Mouse (Mus musculus): Measurements from ENCODE around the gene Fam124b.

The Fam124b gene

GRCm38 (mm10) chr1:80177651-80178382 is 40.5 kb downstream of the Fam124b start:
- in situ Hi-C loops (cut with MboI, MseI): no loop called here

- in situ Hi-C loops (cut with MboI, MseI): no loop called here
Observed at GRCm38 (mm10) chr1:80167706-80168105, 50.6 kb downstream of the Fam124b start.

DNA sequence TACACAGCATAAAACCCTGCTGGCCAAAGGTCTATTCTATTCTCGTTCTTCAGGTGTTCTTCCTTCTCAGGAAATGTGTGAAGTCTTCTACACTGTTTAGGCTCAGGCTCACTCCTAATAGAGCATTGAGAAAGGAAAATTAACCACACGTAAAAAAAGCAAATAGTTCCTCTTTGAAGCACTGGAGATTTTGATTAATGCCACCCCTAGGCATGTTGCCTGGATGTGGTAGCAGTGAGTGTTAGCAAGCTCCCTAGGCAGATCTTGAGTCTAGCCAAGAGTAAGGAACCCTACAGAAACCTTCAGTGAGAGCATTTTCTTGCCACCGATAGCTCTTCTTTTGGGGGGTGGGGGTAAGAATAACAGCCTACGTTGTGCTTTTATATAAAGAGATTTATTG is 51.7 kb downstream of the Fam124b start:
- in situ Hi-C loops (cut with MboI, MseI): no loop called here

DNA sequence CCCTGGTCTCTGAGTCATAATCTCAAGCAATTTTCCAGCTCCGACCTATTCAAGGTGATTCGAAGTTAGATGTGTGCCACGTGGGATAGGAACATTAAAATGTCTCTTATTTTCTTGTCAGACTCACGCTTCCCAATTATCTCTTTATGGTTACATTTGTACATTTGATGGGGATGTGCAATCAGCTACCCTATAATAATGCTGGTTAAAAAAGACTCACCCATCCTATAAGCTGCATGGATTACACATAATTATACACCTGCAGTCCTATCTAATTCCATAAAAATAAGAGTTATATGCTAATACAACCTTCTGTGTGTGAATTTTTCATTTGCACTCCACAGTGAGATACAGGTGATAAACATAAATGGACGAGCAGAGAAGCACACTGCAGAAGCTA is 52.9 kb downstream of the Fam124b start:
- in situ Hi-C loops (cut with MboI, MseI): no loop called here

- in situ Hi-C loops (cut with MboI, MseI): no loop called here
Observed at GRCm38 (mm10) chr1:80162943-80163342, 55.3 kb downstream of the Fam124b start.

DNA sequence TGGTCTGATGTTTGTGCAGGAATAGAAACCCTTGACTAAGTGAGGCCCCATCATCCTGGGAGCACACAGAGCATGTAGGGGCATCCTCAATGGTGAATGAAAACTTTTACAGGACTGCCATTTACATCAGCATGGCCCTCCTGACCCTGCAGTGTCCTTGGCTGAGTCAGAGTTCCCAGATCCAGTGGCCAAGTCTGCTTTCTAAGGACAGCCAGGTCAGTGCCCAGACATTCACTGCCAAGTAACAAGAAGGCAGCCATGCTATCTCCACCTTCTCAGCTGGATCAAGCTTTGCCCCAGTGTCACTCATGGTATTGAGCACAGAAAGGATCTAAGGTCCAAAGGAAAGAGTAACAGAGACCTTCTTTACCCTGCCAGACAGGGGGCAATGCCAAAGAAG is 58.7 kb downstream of the Fam124b start:
- in situ Hi-C loops (cut with MboI, MseI): no loop called here

GRCm38 (mm10) chr1:80154902-80155301 is 63.4 kb downstream of the Fam124b start:
- in situ Hi-C loops (cut with MboI, MseI): no loop called here

- in situ Hi-C loops (cut with MboI, MseI): no loop called here
Observed at GRCm38 (mm10) chr1:80153125-80153716, 65.1 kb downstream of the Fam124b start.

DNA sequence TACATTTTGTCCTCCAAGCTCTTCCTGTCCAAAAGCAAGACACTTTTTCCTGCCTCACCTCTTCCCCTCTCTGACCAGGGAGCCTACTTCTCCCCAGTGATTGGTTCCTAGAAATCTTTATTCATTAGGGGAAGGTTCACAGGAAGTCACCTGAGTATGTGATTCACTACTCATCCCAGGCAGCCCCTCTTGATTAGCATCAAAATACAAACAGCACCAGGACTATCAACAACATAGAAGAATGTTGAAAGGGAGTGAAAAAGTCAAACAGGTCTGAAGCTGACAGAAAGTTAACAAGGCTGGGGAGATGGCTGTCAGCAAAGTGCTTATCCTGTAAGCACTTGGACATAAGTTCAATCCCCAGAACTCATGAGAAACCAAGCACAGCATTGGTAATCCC is 67.6 kb downstream of the Fam124b start:
- in situ Hi-C loops (cut with MboI, MseI): no loop called here

Data from T-helper 2 cell (primary cell).